In genomic region chr8:9158652-9159051, GRCm38 (mm10) we compare ENCODE assay signal across 14 mouse cellular contexts.
DNase-seq lines count a peak whose midpoint lies in the region; ATAC-seq and TF ChIP-seq lines count a peak whose summit lies in the region.
"Had no signal": no experiment of that assay in that cellular context is flagged by ENCODE, and none has a peak within 500 bp of the region (broad histone marks: within the 10 kb centered on the region; RNA-seq: fewer than 3 reads in every experiment).

No protein-coding gene starts in this region.

- no peak for TF ChIP-seq CTCF in hindbrain, postnatal 0 days (IDR thresholded peaks at IDR 0.05; ENCODE audit: low read depth)

- peak; percentile 14 to 33 for DNase-seq in left cerebral cortex, postnatal 25 days (ENCODE audit: low spot score in 2 of 2)
- DNase-seq in left cerebral cortex, adult 8-10 months (ENCODE audit: low spot score in 2 of 2) = no peak
- DNase-seq in hindbrain, postnatal 0 days (ENCODE audit: low spot score) = peak; percentile 25
- DNase-seq in kidney, postnatal 4 days = no peak
- DNase-seq in adrenal gland, adult 2 months = no peak
- no peak for DNase-seq in liver, embryonic 11.5 days (ENCODE audit: low spot score)
- DNase-seq: gastrocnemius, postnatal 14 days had no signal

- 56% methylated on average over 13 of the region's 13 CpGs for WGBS in forebrain, embryonic 13.5 days
- WGBS in hindbrain, postnatal 0 days = 50% methylated on average over 13 of the region's 13 CpGs
- 56% methylated on average over 13 of the region's 13 CpGs for WGBS in neural tube, embryonic 15.5 days
- 49% methylated on average over 13 of the region's 13 CpGs for WGBS in liver, embryonic 11.5 days

- no peak overlapping the region for H3K4me2 ChIP-seq in forebrain, embryonic 13.5 days
- peak overlapping the region; percentile 26 for H3K4me2 ChIP-seq in hindbrain, postnatal 0 days (ENCODE audit: low read depth, low read length)
- peak overlapping the region; percentile 19; the same call in 1 of the 2 replicates for H3K4me2 ChIP-seq in neural tube, embryonic 15.5 days
- H3K4me2 ChIP-seq in liver, embryonic 11.5 days = no peak overlapping the region
- H3K4me2 ChIP-seq: heart, embryonic 11.5 days had no signal

- H3K4me3 ChIP-seq in forebrain, embryonic 13.5 days = no peak overlapping the region
- H3K4me3 ChIP-seq in hindbrain, postnatal 0 days (ENCODE audit: low read length) = no peak overlapping the region
- H3K4me3 ChIP-seq in neural tube, embryonic 15.5 days (replicated peaks) = no peak overlapping the region
- no peak overlapping the region for H3K4me3 ChIP-seq in liver, embryonic 11.5 days (ENCODE audit: low read depth, low read length)

- no peaks in the 10 kb centered on the region for H3K9me3 ChIP-seq in forebrain, embryonic 13.5 days (replicated peaks)
- H3K9me3 ChIP-seq in hindbrain, postnatal 0 days (ENCODE audit: low read length) = no peaks in the 10 kb centered on the region
- H3K9me3 ChIP-seq in neural tube, embryonic 15.5 days (replicated peaks) = no peaks in the 10 kb centered on the region
- no peaks in the 10 kb centered on the region for H3K9me3 ChIP-seq in liver, embryonic 11.5 days (ENCODE audit: control insufficient read depth, low read length)

- H3K27me3 ChIP-seq in forebrain, embryonic 13.5 days = no peaks in the 10 kb centered on the region
- no peaks in the 10 kb centered on the region for H3K27me3 ChIP-seq in hindbrain, postnatal 0 days (ENCODE audit: insufficient read depth, low read length)
- H3K27me3 ChIP-seq in neural tube, embryonic 15.5 days (replicated peaks) = no peaks in the 10 kb centered on the region
- H3K27me3 ChIP-seq in liver, embryonic 11.5 days (replicated peaks; ENCODE audit: control insufficient read depth, insufficient read depth, low read length) = no peaks in the 10 kb centered on the region

- intact Hi-C loops in left cerebral cortex, postnatal 25 days (cut with DNase I) = no loop called here

- H3K9ac ChIP-seq in forebrain, embryonic 13.5 days = no peak overlapping the region
- H3K9ac ChIP-seq in hindbrain, postnatal 0 days (replicated peaks; ENCODE audit: low read length) = no peak overlapping the region; the same call in 1 of the 2 replicates
- H3K9ac ChIP-seq in neural tube, embryonic 15.5 days (replicated peaks) = no peak overlapping the region
- H3K9ac ChIP-seq in liver, embryonic 11.5 days (ENCODE audit: low read depth, low read length) = no peak overlapping the region
- H3K9ac ChIP-seq: liver, embryonic 14.5 days had no signal

- H3K36me3 ChIP-seq in forebrain, embryonic 13.5 days (ENCODE audit: poor library complexity, severe bottlenecking) = no peaks in the 10 kb centered on the region
- H3K36me3 ChIP-seq in hindbrain, postnatal 0 days (ENCODE audit: insufficient read depth, low read length) = no peaks in the 10 kb centered on the region
- no peaks in the 10 kb centered on the region for H3K36me3 ChIP-seq in neural tube, embryonic 15.5 days
- H3K36me3 ChIP-seq in liver, embryonic 11.5 days (ENCODE audit: control insufficient read depth, insufficient read depth, low read length) = no peaks in the 10 kb centered on the region

- peak overlapping the region; percentile 32; the same call in 1 of the 2 replicates for H3K27ac ChIP-seq in forebrain, embryonic 13.5 days
- peak overlapping the region; percentile 27; the same call in 1 of the 2 replicates for H3K27ac ChIP-seq in hindbrain, postnatal 0 days
- H3K27ac ChIP-seq in neural tube, embryonic 15.5 days (replicated peaks) = peak overlapping the region; percentile 37; the same call in 1 of the 2 replicates
- no peak overlapping the region for H3K27ac ChIP-seq in liver, embryonic 11.5 days (ENCODE audit: low read depth, low read length)
- H3K27ac ChIP-seq: kidney, postnatal 0 days; liver, embryonic 14.5 days; macrophage had no signal

- H3K4me1 ChIP-seq in forebrain, embryonic 13.5 days = peaks cover 23% of the 10 kb centered on the region
- 0 out of 2 replicates have a peak, but pooled peaks cover 6% of the 10 kb centered on the region for H3K4me1 ChIP-seq in hindbrain, postnatal 0 days (ENCODE audit: insufficient read depth, low read length)
- peaks cover 15% of the 10 kb centered on the region for H3K4me1 ChIP-seq in neural tube, embryonic 15.5 days
- H3K4me1 ChIP-seq in liver, embryonic 11.5 days (replicated peaks; ENCODE audit: control insufficient read depth, insufficient read depth, low read length) = peaks cover 2% of the 10 kb centered on the region

- ATAC-seq in forebrain, embryonic 13.5 days = peak; percentile 47; the same call in 1 of the 2 replicates
- ATAC-seq in hindbrain, postnatal 0 days = no peak
- ATAC-seq in neural tube, embryonic 15.5 days (ENCODE audit: low FRiP score) = peak; percentile 40; the same call in 1 of the 2 replicates
- ATAC-seq in liver, embryonic 11.5 days (replicated peaks; ENCODE audit: low FRiP score) = no peak
- ATAC-seq: activated CD4-positive, CD25-positive, alpha-beta regulatory T cell, adult 4 months had no signal

Comparison
In these comparisons a context has a peak if more than half of its experiments do, and no peak if none do; other contexts are left out.
1. DNase-seq: peak in left cerebral cortex, postnatal 25 days (2 of 2) and hindbrain, postnatal 0 days (single experiment); none in left cerebral cortex, adult 8-10 months (0 of 2), kidney, postnatal 4 days (0 of 2), adrenal gland, adult 2 months (single experiment) and liver, embryonic 11.5 days (single experiment).
2. ATAC-seq: peak in forebrain, embryonic 13.5 days (single experiment) and neural tube, embryonic 15.5 days (single experiment); none in hindbrain, postnatal 0 days (single experiment) and liver, embryonic 11.5 days (single experiment).
3. H3K4me2 ChIP-seq: peak in hindbrain, postnatal 0 days (single experiment) and neural tube, embryonic 15.5 days (single experiment); none in forebrain, embryonic 13.5 days (single experiment) and liver, embryonic 11.5 days (single experiment).